Mouse (Mus musculus): ENCODE data around the gene Dnah7c.
"Not testable (repeated sequence)": the region's sequence is repeated elsewhere in the genome, so short reads cannot be mapped to it uniquely, and the experiment has no call there.

- not testable (repeated sequence) for TF ChIP-seq CTCF, EP300 (IDR thresholded peaks at IDR 0.05; ENCODE audit: low read depth)
Measured at GRCm38 (mm10) chr1:46526537-46526936, 101.1 kb downstream of the Dnah7c start.

Measured in heart, postnatal 0 days (tissue).